Mouse (Mus musculus) megakaryocyte, embryonic 14.5 days (primary cell): ENCODE results near the gene Rgs9.

ENCODE experiments used
- FLI1 ChIP-seq: IDR thresholded peaks from 2 replicates; pipeline ENCODE4 v1.6.1; 2012; ENCODE audit warnings: low read length, inconsistent platforms, mixed read lengths
- GATA1 ChIP-seq: IDR thresholded peaks from 3 replicates; pipeline ENCODE4 v1.6.1; 2012; ENCODE audit warnings: mixed read lengths, low read length, inconsistent platforms, borderline replicate concordance

DNA sequence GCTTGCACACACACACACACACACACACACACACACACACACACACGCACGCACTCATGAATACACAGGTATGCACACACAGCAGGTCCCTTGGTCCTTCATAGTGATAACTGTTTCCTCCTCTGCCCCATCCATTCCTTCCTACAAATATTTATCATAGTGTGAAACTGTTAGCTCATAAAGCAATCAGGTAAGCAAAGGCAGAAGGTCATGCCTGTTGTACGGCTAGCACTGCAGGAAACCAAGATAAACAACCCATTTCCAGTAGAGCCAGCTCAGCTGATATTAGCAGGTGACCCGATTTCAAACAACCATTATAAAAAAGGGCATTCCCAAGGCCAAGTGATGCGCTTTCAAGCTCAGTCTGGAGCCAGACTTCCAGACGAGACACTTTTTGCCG, 116.8 kb downstream of the Rgs9 start:
- TF ChIP-seq GATA1 = no peak
- no peak for TF ChIP-seq FLI1
